Mouse (Mus musculus) left cerebral cortex, postnatal 36 days (tissue): ENCODE data around the gene Yes1. TPM values are rescaled to one million over a fixed set of nuclear protein-coding genes. Genes with fewer than 3 reads are reported as not detected.
A peak's percentile ranks its signal among the peaks of the same experiment; 100 is the strongest.
"Not testable (repeated sequence)": the region's sequence is repeated elsewhere in the genome, so short reads cannot be mapped to it uniquely, and the experiment has no call there.

Experiments
- DNase-seq, 2 experiments: peaks; one replicate each; pipeline ENCODE4 v3.0.0; 2021 to 2022; ENCODE audit warnings: low spot score in 2 of 2, mixed read lengths in 1 of 2
- intact Hi-C: fragments of 180-260 bp; cut with DNase I; formaldehyde crosslinking; loops from one replicate; pipeline ENCODE4 v1.15.1; 2025
- total RNA-seq, 2 experiments: library from RNA; stranded (reverse); gene quantifications; 2 replicates each; pipeline ENCODE4 v1.2.3; 2021

Yes1 gene
- 10 to 100 TPM; 11.8 to 13.5 TPM for total RNA-seq

DNA sequence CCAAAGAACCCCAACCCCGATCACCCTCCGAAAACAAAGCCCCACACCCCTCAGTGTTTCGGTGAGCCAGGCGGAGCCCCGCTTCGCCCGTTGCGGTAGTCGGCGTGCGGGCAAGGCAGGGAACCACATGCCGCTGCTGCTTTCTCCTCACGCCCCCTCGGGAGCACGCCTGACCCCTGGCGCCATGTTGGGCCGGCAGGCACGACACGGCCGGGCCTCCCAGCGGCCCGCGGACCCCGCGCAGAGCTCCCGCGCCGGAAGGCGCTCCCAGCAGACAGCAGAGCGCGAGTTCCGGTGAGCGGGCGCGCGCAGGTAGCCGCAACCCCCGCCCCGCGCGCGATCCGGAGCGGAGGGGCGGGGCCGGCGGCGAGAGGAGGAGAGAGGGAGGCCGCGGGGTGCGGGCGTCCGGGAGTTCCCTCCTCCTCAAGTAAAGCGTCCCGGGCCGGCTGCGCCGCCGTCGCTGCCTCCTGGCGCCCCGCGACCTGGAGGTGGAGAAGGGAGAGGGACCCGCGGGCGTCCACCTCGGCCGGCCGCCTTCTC lies at the start of gene Yes1:
Gene Yes1, plus strand, starts transcription at position 371 of the 540 bp plus-strand sequence.
- DNase-seq = peak; percentile 65 to 75
- intact Hi-C loops = no loop called here

DNA sequence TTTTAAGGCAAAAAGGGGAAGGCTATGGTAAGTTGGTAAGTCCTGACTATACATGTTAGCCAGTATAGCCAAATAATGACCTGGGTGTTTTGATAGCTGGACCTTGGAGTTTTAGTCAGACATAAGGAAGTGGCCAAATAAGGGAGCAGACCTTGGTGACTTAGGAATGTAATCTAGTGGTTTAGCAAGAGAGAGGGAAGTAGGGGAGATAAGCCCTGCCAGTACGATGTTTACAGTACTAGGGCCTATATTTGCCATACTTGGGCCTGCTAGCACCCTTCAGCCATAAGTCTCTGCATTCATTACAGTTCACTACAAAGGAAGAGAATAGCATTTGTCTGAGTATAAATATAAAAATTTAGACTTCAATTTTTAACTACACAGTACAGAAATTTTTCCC lies 46.3 kb upstream of the Yes1 start:
- intact Hi-C loops = no loop called here

DNA sequence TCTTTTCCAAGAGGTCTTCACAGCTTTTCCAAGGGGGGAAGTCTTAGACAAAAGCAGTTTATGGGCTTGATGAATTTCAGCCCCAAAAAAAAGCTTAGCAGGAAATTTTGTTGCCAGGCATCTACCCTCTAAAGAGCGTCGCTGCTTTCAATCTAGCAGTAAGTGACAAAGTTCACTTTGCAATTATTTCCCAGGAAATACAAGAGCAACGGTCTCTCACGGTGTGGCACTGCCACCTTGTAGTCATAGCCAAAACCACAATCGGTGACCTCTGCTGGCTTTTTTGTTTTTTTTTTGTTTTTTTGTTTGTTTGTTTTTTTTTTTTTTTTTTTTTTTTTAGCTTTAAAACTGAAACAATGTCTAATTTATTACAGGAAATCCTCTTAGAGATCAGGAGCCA lies 39.2 kb upstream of the Yes1 start:
- no peak for DNase-seq
- intact Hi-C loops = no loop called here

More for the DNA sequence above, 46.3 kb upstream of the Yes1 start:
- DNase-seq = no peak

DNA sequence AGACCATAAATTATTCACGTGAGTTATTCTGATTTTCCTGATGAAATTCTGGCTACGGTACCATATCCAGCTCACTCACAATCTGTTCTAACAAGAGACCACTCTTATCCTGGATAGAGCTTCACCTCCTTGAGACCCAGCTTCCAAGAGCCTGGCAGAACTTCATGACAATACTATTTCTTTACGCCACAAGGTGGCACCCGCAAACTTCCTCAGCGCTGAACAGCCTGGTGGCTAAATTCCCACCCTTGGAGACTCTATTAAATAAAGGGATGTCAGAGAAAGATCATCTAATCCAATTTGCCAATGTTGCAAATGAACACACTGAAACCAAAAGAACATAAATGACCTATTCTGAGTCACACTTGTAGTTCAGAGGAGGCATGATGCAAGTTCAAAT lies 22.8 kb upstream of the Yes1 start:
- DNase-seq = peak; percentile 26 to 57
- intact Hi-C loops = loop anchor here (2.0 kb wide), 1 partner anchor 69 kb away; no protein-coding TSS in a partner anchor

DNA sequence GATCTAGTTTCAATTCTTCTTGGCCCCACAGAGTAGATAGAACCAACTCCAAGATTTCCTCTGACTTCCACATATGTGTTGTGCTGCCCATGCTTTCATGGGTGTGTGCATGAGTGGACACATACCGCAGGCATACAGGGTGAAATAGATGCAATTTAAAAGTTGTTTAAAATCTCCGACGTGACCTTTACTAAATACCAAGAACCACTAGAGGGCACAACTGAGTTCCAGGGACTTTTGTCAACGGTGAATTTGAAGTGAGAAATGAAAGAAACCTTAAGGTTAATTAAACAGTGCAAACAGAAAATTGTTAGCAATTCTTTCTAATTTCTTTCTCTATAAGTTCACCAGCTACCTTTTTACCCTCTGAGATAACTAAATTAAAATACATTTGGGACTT lies 17.2 kb upstream of the Yes1 start:
- intact Hi-C loops = no loop called here
- no peak for DNase-seq

DNA sequence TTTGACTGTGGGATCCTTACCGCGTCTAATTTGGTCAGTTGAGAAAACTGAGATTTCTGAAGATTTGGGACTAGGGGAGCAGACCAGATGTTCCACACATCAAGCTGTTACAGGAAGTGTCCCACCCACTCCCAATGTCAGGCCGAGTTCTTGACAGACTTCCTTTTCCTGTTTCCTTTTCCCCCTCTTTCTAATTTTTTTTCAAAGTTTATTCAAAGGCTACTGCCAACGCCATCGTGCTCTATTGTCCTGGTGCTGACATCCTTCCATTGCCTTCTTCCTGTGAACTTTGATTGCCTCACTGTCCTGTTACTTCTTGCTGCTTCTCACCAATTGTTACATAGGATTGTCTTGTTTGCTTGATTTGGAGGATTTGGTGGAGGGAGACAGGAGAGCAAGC lies 16.6 kb upstream of the Yes1 start:
- intact Hi-C loops = no loop called here
- DNase-seq = no peak

DNA sequence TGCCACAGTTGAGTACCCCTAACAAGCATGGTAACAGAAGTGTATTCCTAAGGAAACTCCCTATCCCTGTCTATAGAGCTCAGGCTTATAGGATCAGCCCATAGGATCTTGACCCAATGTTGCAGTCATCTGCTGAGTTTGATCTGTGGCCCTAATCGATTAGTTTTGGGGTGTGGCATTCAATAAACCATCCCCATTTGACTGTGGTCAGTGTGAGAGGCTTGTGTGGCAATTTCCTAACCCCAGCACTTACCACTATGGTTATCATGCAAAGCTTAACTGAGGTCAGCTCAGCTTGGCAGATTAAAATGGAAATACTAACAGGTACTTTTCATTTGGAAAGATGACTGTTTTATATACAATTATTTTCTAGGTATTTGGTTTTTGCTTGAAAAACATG lies 5.1 kb upstream of the Yes1 start:
- intact Hi-C loops = no loop called here
- no peak for DNase-seq

DNA sequence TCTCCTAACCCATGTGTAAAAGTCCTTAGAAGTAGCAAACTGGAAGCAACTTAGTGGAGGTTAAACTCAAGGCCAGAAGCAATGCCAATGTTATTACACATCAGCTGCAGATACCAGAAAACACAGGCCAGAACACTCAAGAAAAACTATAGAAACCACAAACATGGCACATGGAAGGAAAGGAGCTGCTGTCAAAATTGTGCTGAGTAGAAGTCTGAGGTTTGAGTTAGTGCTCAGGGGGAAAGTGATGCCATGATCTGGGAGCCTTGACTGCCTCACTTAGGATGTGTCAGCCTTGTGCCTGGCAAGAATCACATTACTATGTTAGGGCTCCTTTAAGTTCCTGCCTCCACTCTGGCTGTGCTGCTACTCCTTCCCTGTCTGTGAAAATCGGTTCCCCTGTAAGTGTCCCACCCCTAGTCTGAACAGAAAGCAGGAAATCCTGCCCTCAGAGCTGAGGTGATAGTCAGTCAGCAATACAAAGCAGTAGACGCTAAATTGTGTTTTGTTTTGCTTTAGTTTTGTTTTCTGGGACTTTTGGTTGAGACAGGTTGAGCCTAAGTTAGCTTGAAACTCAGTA lies 3.1 kb upstream of the Yes1 start:
- intact Hi-C loops = no loop called here
- DNase-seq = no peak

DNA sequence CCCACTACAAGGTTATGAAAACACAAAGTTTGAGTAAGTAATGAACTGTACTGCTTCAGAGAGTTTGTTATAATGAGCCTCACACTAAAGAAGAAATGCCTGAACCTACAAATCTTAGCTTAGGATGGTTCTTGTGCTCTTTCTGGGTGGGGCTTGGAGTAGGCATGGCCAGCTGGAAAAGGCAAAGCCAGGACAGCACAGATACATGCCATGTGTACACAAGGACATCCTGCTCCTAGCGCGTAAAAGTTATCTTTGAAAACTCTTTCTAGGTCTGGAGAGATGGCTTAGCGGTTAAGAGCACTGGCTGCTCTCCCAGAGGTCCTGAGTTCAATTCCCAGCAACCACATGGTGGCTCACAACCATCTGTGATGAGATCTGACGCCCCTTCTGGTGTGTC lies 2.5 kb upstream of the Yes1 start:
- intact Hi-C loops = no loop called here
- no peak for DNase-seq

DNA sequence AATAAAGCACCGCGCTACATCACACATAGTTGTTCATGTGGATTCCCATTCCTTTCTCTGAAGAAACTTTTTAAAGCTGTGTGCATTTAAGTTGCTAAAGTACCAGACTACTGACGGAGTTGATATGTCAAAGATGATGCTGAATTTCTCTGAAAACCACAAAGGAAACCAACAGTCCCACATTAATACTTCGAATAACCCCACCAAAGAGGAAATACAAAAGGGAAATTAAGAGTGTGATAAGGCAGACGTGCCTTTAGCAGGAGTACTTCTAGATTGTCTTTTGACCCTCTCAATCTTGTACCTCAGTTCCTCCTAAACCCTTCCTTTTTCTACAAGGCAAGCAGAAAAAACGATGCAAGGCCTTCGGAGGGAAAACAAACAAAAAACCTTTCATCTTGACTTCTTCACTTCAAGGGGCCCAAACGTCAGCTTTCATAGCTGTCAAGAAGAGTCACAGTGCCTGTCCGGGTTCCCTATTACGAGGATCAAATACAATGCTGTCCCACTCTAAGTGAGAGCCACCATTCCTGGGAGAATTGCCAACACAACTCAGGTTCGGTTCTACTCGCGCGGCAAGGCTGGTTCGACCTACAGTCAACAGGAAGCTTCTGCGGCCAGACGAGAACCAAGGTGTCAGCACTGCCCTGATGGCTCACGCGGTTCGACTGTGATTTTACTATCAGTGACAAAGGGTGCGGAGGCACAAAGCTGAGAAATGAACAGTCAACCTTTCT lies 739 bp upstream of the Yes1 start:
- no peak for DNase-seq
- intact Hi-C loops = no loop called here

DNA sequence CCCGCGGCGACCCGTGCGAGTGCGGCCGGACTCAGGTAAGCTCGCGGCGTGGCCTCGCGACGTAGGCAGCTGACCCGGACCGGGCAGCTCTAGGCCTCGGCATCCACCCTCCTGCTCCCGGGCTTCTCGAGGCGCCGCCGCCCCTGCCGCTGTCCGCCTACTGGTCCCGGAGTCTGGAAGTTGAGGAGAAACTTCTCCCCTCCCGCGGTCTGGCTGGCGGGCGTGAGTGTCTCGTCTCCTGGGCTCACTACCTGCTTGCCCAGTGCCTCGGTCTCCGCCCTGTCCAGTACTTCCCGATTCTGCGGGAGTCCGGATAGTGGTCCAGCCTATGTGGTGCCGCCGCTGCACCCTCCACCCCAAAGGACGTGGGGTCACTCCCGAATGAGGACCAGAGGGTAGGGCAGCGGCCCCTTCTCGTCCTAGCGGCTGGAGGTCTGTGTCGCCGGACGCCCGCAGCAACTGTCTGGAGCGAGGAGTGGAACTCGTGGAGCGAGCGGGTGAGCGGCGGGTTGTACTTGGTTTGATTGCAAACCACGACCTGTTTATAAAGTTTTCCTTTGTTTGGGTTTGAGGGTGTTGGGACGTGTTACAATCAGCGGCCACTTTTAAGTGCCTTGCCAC lies 480 bp downstream of the Yes1 start:
- no peak for DNase-seq
- intact Hi-C loops = no loop called here

DNA sequence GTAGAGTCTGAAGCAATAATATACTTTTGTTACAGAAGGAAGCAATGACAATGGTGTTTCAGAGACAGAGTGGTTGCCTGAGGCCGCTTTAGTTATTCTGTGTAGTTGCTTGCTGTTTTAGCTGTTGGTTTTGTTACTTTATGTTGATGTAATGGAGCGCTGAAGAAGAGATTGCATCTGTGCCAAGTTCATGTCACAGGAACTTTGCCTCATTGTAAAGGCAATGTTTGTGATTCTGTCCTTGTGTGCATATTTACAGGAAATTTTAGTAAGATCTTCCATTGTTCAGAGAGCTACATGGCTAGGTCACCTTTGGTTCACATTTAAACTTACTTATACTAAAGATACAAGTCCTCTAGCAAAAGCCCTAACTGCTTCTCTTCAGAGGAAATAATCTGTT lies 3.3 kb downstream of the Yes1 start:
- intact Hi-C loops = no loop called here
- no peak for DNase-seq

DNA sequence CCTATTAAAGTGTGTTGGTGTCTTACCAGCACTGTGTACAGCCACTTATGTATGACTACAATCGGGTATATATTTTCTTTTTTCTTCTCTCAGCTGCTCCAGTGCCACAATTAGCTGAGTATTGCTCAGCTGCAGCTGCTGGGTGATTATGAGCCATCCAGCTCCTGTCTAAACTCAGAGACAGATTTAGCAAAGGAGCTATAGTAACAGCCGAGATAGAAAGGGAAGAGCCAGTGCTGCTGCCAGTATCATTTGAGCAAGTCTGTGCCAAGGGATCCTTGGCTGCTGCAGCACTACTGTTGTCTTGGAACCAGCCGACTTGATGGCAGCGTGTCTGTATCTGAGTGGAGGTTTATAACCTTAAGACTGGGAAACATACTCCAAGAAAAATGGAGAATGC lies 3.7 kb downstream of the Yes1 start:
- DNase-seq = peak; percentile 42
- intact Hi-C loops = no loop called here

DNA sequence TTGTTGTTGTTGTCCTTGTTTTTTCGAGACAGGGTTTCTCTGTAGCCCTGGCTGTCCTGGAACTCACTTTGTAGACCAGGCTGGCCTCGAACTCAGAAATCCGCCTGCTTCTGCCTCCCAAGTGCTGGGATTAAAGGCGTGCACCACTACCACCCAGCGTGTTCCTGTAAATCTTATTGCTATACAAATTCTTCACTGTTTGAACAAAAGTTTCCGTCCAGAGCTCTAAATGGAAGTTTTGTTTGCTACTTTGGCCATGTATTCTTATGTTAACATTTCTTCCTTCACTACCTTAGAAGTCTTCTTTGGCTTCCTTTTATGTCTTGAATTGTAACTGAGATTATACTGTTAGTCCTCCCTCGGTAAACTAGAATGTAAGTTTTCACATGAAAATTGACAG lies 5.5 kb downstream of the Yes1 start:
- intact Hi-C loops, DNase-seq: not testable (repeated sequence)

DNA sequence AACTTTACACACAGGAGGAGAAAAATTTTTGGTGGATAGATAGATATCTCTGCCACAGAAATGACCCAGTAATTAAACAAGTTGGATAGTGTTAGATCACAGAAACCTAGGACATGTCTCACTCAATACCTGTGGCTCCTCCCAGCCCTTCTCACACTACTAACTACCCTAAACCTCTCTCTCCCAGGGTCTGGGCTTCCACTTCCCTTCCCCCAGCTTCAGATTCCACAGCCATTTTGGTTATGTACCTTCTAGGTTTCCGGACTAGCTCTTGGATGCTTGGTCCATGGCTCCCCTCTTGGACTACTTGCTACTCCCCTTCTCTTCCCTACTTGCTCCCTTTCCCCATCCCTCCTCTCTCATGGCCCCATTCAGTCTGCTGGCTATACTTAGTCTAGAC lies 6.9 kb downstream of the Yes1 start:
- intact Hi-C loops = no loop called here
- no peak for DNase-seq

DNA sequence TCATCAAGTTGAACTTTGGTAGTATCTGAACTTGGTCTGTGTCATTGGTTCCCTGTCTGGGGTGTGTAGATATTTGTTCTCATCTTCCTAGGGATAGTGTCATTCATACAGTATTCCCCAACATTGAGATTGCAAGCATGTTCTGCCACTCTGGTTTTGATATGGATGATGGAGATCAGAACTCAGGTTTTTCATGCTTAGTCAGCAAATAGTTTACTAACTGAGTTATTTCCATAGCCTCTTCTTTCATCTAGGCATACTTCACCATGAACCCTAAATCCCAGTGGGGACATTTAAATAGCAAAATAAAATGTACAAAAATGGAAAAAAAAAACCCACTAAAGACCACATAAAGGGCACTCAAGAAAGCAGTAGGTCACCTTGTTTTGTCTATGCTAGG lies 12.7 kb downstream of the Yes1 start:
- intact Hi-C loops = no loop called here
- no peak for DNase-seq

DNA sequence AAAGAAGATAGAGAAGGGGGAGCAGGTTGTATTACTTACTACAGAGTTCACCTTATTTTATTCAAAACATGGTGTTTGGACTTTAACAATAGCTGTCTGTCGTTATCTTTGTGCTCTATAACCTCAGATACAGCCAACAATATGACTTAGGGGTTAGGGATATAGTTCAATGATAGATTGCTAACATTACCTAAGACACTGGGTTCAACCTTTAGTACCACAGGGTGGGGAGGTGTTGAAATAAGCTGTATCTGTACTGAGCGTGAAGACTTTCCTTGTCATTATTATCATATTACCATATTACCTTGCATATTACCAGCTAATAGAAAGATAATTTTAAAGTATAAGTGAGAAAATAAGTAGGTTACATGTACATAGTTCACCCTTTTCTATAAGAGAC lies 13.8 kb downstream of the Yes1 start:
- DNase-seq = no peak
- intact Hi-C loops = no loop called here

DNA sequence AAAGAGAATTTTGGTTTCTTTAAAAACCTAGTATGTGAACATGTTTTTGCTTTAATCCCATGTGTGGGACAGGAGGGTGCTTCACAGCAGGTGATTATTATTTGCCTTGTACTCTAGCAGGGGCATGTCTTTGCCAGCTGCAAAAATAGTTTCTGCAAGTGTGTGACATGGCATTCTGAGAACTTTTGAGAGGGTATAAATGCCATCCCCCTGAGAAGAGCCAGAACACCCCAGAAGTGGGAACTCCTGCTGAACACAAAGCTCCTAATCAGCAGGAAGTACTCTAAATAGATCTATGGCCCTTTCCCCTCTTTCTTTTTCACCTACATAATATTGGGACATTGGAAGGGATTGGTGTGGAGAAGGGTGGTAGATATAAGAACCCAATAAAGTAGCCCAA lies 22.2 kb downstream of the Yes1 start:
- intact Hi-C loops = no loop called here
- DNase-seq = no peak

DNA sequence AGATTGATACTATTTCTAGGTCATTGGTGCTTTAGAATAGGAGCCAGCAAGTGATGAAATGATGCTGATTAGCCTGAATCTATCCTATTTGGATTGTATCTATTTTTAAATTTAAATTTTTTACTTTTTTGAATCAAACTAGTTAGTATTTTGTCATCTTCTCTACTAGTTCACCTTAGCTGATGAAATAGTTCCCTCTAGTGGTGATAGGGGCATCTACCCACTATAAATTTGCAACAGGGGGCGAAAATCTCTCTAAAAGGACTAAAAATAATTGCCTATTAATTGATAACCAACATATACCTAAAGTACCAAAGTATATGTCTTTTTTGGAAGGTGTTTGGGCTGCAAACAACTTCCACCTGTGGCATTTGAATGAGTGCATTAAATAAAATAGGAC lies 46.4 kb downstream of the Yes1 start:
- no peak for DNase-seq
- intact Hi-C loops = loop anchor here (2.0 kb wide), 1 partner anchor 69 kb away; no protein-coding TSS in a partner anchor

DNA sequence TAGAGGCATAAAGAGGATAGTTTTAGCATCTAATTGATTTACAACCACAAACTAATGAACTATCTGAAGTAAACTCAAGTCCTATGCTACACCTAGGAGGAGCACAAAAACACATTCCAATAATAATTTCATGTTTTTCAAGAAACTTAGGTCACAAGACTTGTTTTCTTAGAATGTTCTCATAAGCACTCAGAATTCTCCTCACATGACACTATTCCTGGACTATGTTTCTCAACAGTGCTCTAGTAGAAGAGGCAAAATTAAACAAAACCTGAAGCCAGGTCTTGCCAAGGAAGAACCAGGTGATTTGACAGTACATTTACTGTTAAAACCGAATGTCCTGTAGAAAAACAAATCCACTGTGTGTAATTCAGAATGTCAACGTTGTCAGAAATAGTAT lies 71.5 kb downstream of the Yes1 start:
- DNase-seq = no peak
- intact Hi-C loops = no loop called here

DNA sequence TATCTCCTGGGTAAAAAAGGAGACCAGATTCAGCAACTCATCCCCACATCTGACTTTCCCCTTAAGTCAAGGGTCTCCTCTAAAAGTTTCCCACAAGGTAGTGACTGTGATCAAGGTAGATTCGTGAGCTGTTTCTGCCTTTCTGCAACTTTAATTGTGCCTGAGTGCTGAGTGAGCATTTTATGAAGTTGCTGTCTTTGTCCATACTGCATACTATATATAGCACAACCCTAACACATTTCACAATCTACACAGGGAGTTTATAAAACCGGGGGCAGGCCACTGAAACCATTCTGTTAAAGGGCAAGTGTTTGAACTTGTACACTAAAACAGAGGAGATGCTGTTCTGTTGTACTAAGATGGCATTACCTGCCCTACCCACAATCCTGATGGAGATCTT lies 82.4 kb downstream of the Yes1 start:
- intact Hi-C loops = no loop called here
- DNase-seq = no peak
